ENCODE assay signal across 8 mouse cellular contexts in genomic region chr14:21499011-21499581, GRCm38 (mm10). TPM values are rescaled to one million over a fixed set of nuclear protein-coding genes. Genes with fewer than 3 reads are reported as not detected.
DNase-seq lines count a peak whose midpoint lies in the region; ATAC-seq lines count a peak whose summit lies in the region.

No protein-coding gene starts in this region.

- peak overlapping the region; percentile 99 for H3K27ac ChIP-seq in embryonic facial prominence, embryonic 10.5 days (replicated peaks)

- DNase-seq in urinary bladder, postnatal 25 days (ENCODE audit: low spot score): peak; percentile 40
- DNase-seq in urinary bladder, adult 2 months (ENCODE audit: low spot score): no peak
- DNase-seq in embryonic facial prominence, embryonic 10.5 days (ENCODE audit: low spot score): peak; percentile 75
- peak; percentile 55 for DNase-seq in heart, postnatal 4 days
- peak; percentile 49 for DNase-seq in layer of hippocampus, adult 9-11 months
- DNase-seq in lung, postnatal 10 days: peak; percentile 64
- peak; percentile 74 for DNase-seq in retina, postnatal 1 day

- peaks cover 33% of the 10 kb centered on the region for H3K4me1 ChIP-seq in embryonic facial prominence, embryonic 10.5 days

- under 1% methylated on average over 33 of the region's 33 CpGs for WGBS in embryonic facial prominence, embryonic 10.5 days

- ATAC-seq in megakaryocyte progenitor cell, adult 5-6 weeks (replicated peaks; ENCODE audit: poor library complexity): no peak

- H3K9me3 ChIP-seq in embryonic facial prominence, embryonic 10.5 days: no peaks in the 10 kb centered on the region

- peak overlapping the region; percentile 79 for H3K4me3 ChIP-seq in embryonic facial prominence, embryonic 10.5 days

- H3K36me3 ChIP-seq in embryonic facial prominence, embryonic 10.5 days (replicated peaks): no peaks in the 10 kb centered on the region

- no peaks in the 10 kb centered on the region for H3K27me3 ChIP-seq in embryonic facial prominence, embryonic 10.5 days (replicated peaks; ENCODE audit: low read depth, poor library complexity, severe bottlenecking)

RNA-seq across cellular contexts. Expression of gene Kat6b, which starts 17.9 kb away (rescaled TPM):
- 10.2 and 19.3 TPM in 2 replicates for polyA plus RNA-seq in urinary bladder, adult 2 months (2012; rRNA removed)
- polyA plus RNA-seq in embryonic facial prominence, embryonic 10.5 days (2016; fragmentation: Nextera tagmentation; extraction: Ambion mirVana): 12.4 and 14.2 TPM in 2 replicates
- 10 to 100 TPM; 38.7 to 39.5 TPM for total RNA-seq in heart, postnatal 4 days (2021)
- 13.5 and 16.0 TPM in 2 replicates for total RNA-seq in megakaryocyte progenitor cell, adult 5-6 weeks (2015)
- total RNA-seq in megakaryocyte progenitor cell, adult 5-6 weeks (2017): 5.1 and 9.2 TPM in 2 replicates
